Mouse (Mus musculus): Measurements from ENCODE around the gene Hrasls5. TPM values are rescaled to one million over a fixed set of nuclear protein-coding genes. Genes with fewer than 3 reads are reported as not detected.

Gene Hrasls5
- polyA plus RNA-seq (2014; fragmentation: Nextera tagmentation; extraction: Ambion mirVana) = not detected in 2 replicates

- Histone ChIP-seq H3K27me3 (ENCODE audit: control insufficient read depth, insufficient read depth, low read length) (peaks cover 20% of the 10 kb centered on the region), H3K4me2 (peak within 1 kb of the TSS; percentile 77), H3K9me3 (replicated peaks; ENCODE audit: control insufficient read depth, low read length) (no peaks in the 10 kb centered on the region), H3K27ac (ENCODE audit: low read depth, low read length) (no peak within 1 kb of the TSS), H3K36me3 (ENCODE audit: control insufficient read depth, insufficient read depth, low read length) (no peaks in the 10 kb centered on the region), H3K4me1 (ENCODE audit: control insufficient read depth, insufficient read depth, low read length) (0 out of 2 replicates have a peak, but pooled peaks cover 5% of the 10 kb centered on the region), H3K4me3 (ENCODE audit: low read depth, low read length) (peak within 1 kb of the TSS; percentile 39), H3K9ac (ENCODE audit: low read depth, low read length) (0 out of 2 replicates have a peak within 1 kb of the TSS, but pooled peaks have one; percentile 12)
- 3% methylated on average over 54 of the region's 54 CpGs for WGBS (ENCODE audit: insufficient replicate concordance)
- peak; percentile 59; the same call in 1 of the 2 replicates for ATAC-seq (replicated peaks; ENCODE audit: insufficient number of reproducible peaks, low FRiP score, low TSS enrichment)
Observed at GRCm38 (mm10) chr19:7611942-7612757, at the start of gene Hrasls5. Gene Hrasls5, plus strand, starts transcription at chr19:7612541.

- Histone ChIP-seq H3K9ac (ENCODE audit: low read depth, low read length) (no peak overlapping the region), H3K4me2 (no peak overlapping the region), H3K9me3 (replicated peaks; ENCODE audit: control insufficient read depth, low read length) (no peaks in the 10 kb centered on the region), H3K4me1 (ENCODE audit: control insufficient read depth, insufficient read depth, low read length) (no peaks in the 10 kb centered on the region), H3K27ac (ENCODE audit: low read depth, low read length) (no peak overlapping the region), H3K36me3 (ENCODE audit: control insufficient read depth, insufficient read depth, low read length) (no peaks in the 10 kb centered on the region; the same call in 1 of the 2 replicates), H3K4me3 (ENCODE audit: low read depth, low read length) (no peak overlapping the region), H3K27me3 (ENCODE audit: control insufficient read depth, insufficient read depth, low read length) (no peaks in the 10 kb centered on the region)
- WGBS (ENCODE audit: insufficient replicate concordance) = 72% methylated on average over 10 of the region's 10 CpGs
- no peak for ATAC-seq (replicated peaks; ENCODE audit: insufficient number of reproducible peaks, low FRiP score, low TSS enrichment)
Observed at GRCm38 (mm10) chr19:7562601-7563129, 49.7 kb upstream of the Hrasls5 start.

GRCm38 (mm10) chr19:7563676-7564075, 48.7 kb upstream of the Hrasls5 start:
- Histone ChIP-seq H3K36me3 (ENCODE audit: control insufficient read depth, insufficient read depth, low read length) (no peaks in the 10 kb centered on the region; the same call in 1 of the 2 replicates), H3K4me3 (ENCODE audit: low read depth, low read length) (no peak overlapping the region), H3K27ac (ENCODE audit: low read depth, low read length) (no peak overlapping the region), H3K4me2 (no peak overlapping the region), H3K9ac (ENCODE audit: low read depth, low read length) (no peak overlapping the region), H3K4me1 (ENCODE audit: control insufficient read depth, insufficient read depth, low read length) (no peaks in the 10 kb centered on the region; the same call in 1 of the 2 replicates), H3K27me3 (ENCODE audit: control insufficient read depth, insufficient read depth, low read length) (no peaks in the 10 kb centered on the region), H3K9me3 (replicated peaks; ENCODE audit: control insufficient read depth, low read length) (no peaks in the 10 kb centered on the region)
- 65% methylated on average over 2 of the region's 2 CpGs for WGBS (ENCODE audit: insufficient replicate concordance)
- ATAC-seq (replicated peaks; ENCODE audit: insufficient number of reproducible peaks, low FRiP score, low TSS enrichment) = no peak

- H3K4me3 ChIP-seq (ENCODE audit: low read depth, low read length) = no peak overlapping the region
- no peak overlapping the region for H3K4me2 ChIP-seq
- H3K9me3 ChIP-seq (replicated peaks; ENCODE audit: control insufficient read depth, low read length) = no peaks in the 10 kb centered on the region
- no peaks in the 10 kb centered on the region; the same call in 1 of the 2 replicates for H3K4me1 ChIP-seq (ENCODE audit: control insufficient read depth, insufficient read depth, low read length)
- 93% methylated on average over 1 of the region's 1 CpGs for WGBS (ENCODE audit: insufficient replicate concordance)
- no peak for ATAC-seq (replicated peaks; ENCODE audit: insufficient number of reproducible peaks, low FRiP score, low TSS enrichment)
- no peaks in the 10 kb centered on the region; the same call in 1 of the 2 replicates for H3K36me3 ChIP-seq (ENCODE audit: control insufficient read depth, insufficient read depth, low read length)
- no peaks in the 10 kb centered on the region for H3K27me3 ChIP-seq (ENCODE audit: control insufficient read depth, insufficient read depth, low read length)
- H3K9ac ChIP-seq (ENCODE audit: low read depth, low read length) = no peak overlapping the region
- no peak overlapping the region for H3K27ac ChIP-seq (ENCODE audit: low read depth, low read length)
Observed at GRCm38 (mm10) chr19:7564457-7564856, 47.9 kb upstream of the Hrasls5 start.

- no peaks in the 10 kb centered on the region; the same call in 1 of the 2 replicates for H3K4me1 ChIP-seq (ENCODE audit: control insufficient read depth, insufficient read depth, low read length)
- no peak for ATAC-seq (replicated peaks; ENCODE audit: insufficient number of reproducible peaks, low FRiP score, low TSS enrichment)
- H3K9ac ChIP-seq (ENCODE audit: low read depth, low read length) = no peak overlapping the region
- H3K9me3 ChIP-seq (replicated peaks; ENCODE audit: control insufficient read depth, low read length) = no peaks in the 10 kb centered on the region
- no peak overlapping the region for H3K27ac ChIP-seq (ENCODE audit: low read depth, low read length)
- 74% methylated on average over 3 of the region's 3 CpGs for WGBS (ENCODE audit: insufficient replicate concordance)
- H3K36me3 ChIP-seq (ENCODE audit: control insufficient read depth, insufficient read depth, low read length) = no peaks in the 10 kb centered on the region
- no peak overlapping the region for H3K4me3 ChIP-seq (ENCODE audit: low read depth, low read length)
- H3K4me2 ChIP-seq = no peak overlapping the region
- no peaks in the 10 kb centered on the region for H3K27me3 ChIP-seq (ENCODE audit: control insufficient read depth, insufficient read depth, low read length)
Observed at GRCm38 (mm10) chr19:7566826-7567225, 45.5 kb upstream of the Hrasls5 start.

- 44% methylated on average over 3 of the region's 3 CpGs for WGBS (ENCODE audit: insufficient replicate concordance)
- no peak overlapping the region for H3K9ac ChIP-seq (ENCODE audit: low read depth, low read length)
- ATAC-seq (replicated peaks; ENCODE audit: insufficient number of reproducible peaks, low FRiP score, low TSS enrichment) = no peak
Observed at GRCm38 (mm10) chr19:7568364-7568763, 44.0 kb upstream of the Hrasls5 start.

GRCm38 (mm10) chr19:7569650-7570049, 42.7 kb upstream of the Hrasls5 start:
- ATAC-seq (replicated peaks; ENCODE audit: insufficient number of reproducible peaks, low FRiP score, low TSS enrichment) = no peak
- no peak overlapping the region for H3K4me3 ChIP-seq (ENCODE audit: low read depth, low read length)
- WGBS (ENCODE audit: insufficient replicate concordance) = 87% methylated on average over 5 of the region's 5 CpGs
- H3K27me3 ChIP-seq (ENCODE audit: control insufficient read depth, insufficient read depth, low read length) = no peaks in the 10 kb centered on the region
- no peaks in the 10 kb centered on the region; the same call in 1 of the 2 replicates for H3K4me1 ChIP-seq (ENCODE audit: control insufficient read depth, insufficient read depth, low read length)
- H3K36me3 ChIP-seq (ENCODE audit: control insufficient read depth, insufficient read depth, low read length) = no peaks in the 10 kb centered on the region
- H3K27ac ChIP-seq (ENCODE audit: low read depth, low read length) = no peak overlapping the region
- no peak overlapping the region for H3K4me2 ChIP-seq
- no peaks in the 10 kb centered on the region for H3K9me3 ChIP-seq (replicated peaks; ENCODE audit: control insufficient read depth, low read length)
- no peak overlapping the region for H3K9ac ChIP-seq (ENCODE audit: low read depth, low read length)

More at GRCm38 (mm10) chr19:7568364-7568763, 44.0 kb upstream of the Hrasls5 start:
- H3K27me3 ChIP-seq (ENCODE audit: control insufficient read depth, insufficient read depth, low read length) = no peaks in the 10 kb centered on the region
- no peak overlapping the region for H3K27ac ChIP-seq (ENCODE audit: low read depth, low read length)
- H3K4me1 ChIP-seq (ENCODE audit: control insufficient read depth, insufficient read depth, low read length) = no peaks in the 10 kb centered on the region; the same call in 1 of the 2 replicates
- H3K4me2 ChIP-seq = no peak overlapping the region
- no peaks in the 10 kb centered on the region for H3K36me3 ChIP-seq (ENCODE audit: control insufficient read depth, insufficient read depth, low read length)
- no peaks in the 10 kb centered on the region for H3K9me3 ChIP-seq (replicated peaks; ENCODE audit: control insufficient read depth, low read length)
- no peak overlapping the region for H3K4me3 ChIP-seq (ENCODE audit: low read depth, low read length)

- no peaks in the 10 kb centered on the region for H3K4me1 ChIP-seq (ENCODE audit: control insufficient read depth, insufficient read depth, low read length)
- H3K27ac ChIP-seq (ENCODE audit: low read depth, low read length) = no peak overlapping the region
- H3K4me2 ChIP-seq = no peak overlapping the region
- no peak for ATAC-seq (replicated peaks; ENCODE audit: insufficient number of reproducible peaks, low FRiP score, low TSS enrichment)
- H3K9me3 ChIP-seq (replicated peaks; ENCODE audit: control insufficient read depth, low read length) = no peaks in the 10 kb centered on the region
- no peak overlapping the region for H3K9ac ChIP-seq (ENCODE audit: low read depth, low read length)
- 79% methylated on average over 1 of the region's 1 CpGs for WGBS (ENCODE audit: insufficient replicate concordance)
- H3K36me3 ChIP-seq (ENCODE audit: control insufficient read depth, insufficient read depth, low read length) = peaks cover 11% of the 10 kb centered on the region; the same call in 1 of the 2 replicates
- H3K4me3 ChIP-seq (ENCODE audit: low read depth, low read length) = no peak overlapping the region
- no peaks in the 10 kb centered on the region for H3K27me3 ChIP-seq (ENCODE audit: control insufficient read depth, insufficient read depth, low read length)
Observed at GRCm38 (mm10) chr19:7576180-7576579, 36.2 kb upstream of the Hrasls5 start.
